Mouse (Mus musculus) layer of hippocampus, postnatal 25 days (tissue): ENCODE data around the gene Ctu2. TPM values are rescaled to one million over a fixed set of nuclear protein-coding genes. Genes with fewer than 3 reads are reported as not detected.
A peak's percentile ranks its signal among the peaks of the same experiment; 100 is the strongest.

Experiments
- DNase-seq, 2 experiments: peaks; one replicate each; pipeline ENCODE4 v3.0.0; 2022; ENCODE audit warnings: mixed read lengths in 2 of 2, low spot score in 1 of 2; ENCODE audit errors: extremely low spot score in 1 of 2
- total RNA-seq, 2 experiments: library from RNA; stranded (reverse); gene quantifications; 2 replicates each; pipeline ENCODE4 v1.2.3; 2021

The Ctu2 gene
- total RNA-seq, 2 experiments from 2014 or later: 22.1 to 22.2 TPM

DNA sequence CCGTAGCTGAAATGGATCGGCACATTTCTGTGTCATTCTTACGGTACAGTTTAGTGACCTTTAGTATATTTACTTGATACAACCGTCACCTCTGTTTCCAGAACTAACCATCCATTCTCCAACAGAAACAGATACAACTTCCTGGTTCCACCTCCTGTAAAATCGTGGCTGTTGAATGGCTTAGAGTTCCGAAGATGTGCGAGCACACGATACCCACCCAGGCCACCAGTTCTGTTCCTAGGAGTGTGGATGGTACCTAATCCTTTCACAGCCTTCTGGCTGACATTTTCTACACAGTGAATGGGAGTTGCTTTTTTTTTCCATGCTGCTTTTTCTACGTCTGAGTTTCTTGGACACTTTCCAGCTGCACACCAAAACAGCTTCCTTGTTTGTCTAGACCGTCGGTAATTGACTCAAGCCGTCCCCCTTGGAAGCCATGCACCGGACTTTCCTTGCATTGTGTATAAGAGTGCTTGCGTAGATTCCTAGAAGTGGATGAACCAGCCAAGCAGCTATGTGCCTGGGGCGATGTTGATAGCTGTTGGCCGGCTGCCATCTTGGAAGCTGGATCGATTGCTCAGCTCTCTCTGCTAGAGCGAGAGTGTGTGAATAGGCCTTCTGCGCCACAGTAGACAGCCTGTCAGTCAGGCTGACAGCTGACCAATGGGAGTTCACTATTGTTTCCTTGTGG, 31.7 kb upstream of the Ctu2 start:
- DNase-seq: peak; percentile 65 to 82

GRCm38 (mm10) chr8:122445203-122445602, 30.7 kb upstream of the Ctu2 start:
- DNase-seq: no peak

GRCm38 (mm10) chr8:122451161-122451703, 24.7 kb upstream of the Ctu2 start:
- no peak for DNase-seq

GRCm38 (mm10) chr8:122452154-122452553, 23.8 kb upstream of the Ctu2 start:
- no peak for DNase-seq

DNA sequence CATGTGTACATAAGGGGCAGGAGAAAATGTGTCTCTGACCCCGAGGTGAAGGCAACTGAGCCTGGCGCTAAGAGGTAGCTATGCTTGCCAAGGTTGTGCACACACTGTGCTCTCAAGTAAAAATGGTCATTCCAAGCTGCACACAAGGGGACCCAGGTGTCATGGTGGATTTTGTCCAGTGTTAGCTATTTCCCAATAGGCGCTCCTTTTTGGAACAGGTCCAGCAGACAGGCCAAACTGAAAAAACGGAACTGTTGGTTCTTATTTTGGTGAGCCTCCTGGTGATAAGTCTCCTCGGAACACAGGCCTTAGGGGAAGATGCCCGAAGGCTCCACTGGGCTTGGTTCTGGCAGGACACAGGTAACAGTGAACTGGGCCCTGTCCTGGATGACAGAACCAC, 21.5 kb upstream of the Ctu2 start:
- DNase-seq: no peak

GRCm38 (mm10) chr8:122457171-122457570, 18.8 kb upstream of the Ctu2 start:
- DNase-seq: no peak

- peak in 1 of 2 experiments; percentile 29 for DNase-seq
Measured at GRCm38 (mm10) chr8:122459218-122459900, 16.6 kb upstream of the Ctu2 start.

- no peak for DNase-seq
Measured at GRCm38 (mm10) chr8:122459990-122460389, 16.0 kb upstream of the Ctu2 start.

DNA sequence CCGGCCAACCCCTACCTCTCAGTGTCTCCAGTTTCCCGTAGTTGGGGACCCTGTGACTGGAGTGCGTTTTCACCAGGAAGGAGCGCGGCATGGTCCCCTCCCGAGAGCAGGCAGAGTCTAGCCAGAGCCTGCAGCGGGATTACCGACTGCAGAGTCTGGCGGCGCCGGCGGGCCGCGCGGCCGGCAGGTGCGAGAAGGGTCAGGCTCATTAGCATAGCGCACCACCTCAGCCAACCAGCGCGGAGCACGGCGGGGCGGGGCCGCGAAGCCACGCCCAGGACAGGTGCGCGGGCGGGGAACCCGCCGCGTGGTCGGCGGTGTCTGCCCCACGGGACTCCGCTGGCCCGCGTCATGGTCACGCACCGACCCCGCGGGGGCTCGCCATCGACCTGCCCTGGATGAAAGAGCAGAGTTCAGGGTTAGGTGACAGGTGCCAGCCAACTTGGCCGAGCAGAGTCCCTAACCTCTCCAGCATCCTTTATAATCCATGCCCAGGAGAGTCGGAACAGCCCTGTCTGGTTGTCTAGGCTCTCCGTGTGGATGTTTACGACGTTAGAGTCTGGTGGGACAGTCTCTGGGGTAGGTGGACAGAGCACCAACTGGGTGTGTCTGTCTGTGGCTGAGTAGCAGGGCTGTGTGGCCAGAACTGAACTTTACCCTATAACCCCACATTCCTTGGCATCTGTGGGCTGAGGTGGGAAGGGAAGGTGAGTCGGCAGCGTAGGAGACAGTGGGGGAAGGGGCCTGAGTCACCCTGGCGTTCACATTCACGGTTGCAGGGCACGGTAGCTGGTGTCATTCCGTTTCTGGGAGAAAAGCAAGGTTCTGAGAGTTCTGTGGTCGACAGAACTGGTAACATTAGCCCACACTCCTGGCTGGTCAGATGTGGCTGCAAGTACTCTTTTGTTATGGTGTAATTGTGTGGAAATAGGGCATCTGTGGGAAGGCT, 15.1 kb upstream of the Ctu2 start, which contains the start of gene Snai3:
TSS of gene Snai3 (minus strand) at position 210 of the 949 bp plus-strand sequence.
- no peak for DNase-seq

GRCm38 (mm10) chr8:122461473-122462148, 14.3 kb upstream of the Ctu2 start:
- DNase-seq: no peak

DNA sequence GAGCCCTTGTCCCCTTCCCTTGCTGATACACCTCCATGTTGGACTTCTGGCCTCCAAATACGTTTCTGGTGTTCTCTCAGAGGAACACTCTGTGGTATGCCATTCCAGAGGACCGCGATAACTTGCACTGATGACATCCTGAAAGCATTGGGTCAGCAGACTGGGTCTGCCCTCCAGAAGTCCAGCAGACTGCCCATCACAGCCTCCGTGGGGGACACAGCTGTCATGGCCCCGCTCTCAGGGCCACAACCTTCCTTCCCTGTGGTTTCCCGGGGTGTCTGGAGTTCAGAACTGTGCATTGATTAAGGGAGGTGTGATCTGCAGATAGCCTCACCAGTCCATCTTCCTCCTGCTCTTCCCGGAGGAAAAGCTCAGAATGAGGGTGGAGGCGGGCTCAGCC, 13.4 kb upstream of the Ctu2 start:
- DNase-seq: no peak

DNA sequence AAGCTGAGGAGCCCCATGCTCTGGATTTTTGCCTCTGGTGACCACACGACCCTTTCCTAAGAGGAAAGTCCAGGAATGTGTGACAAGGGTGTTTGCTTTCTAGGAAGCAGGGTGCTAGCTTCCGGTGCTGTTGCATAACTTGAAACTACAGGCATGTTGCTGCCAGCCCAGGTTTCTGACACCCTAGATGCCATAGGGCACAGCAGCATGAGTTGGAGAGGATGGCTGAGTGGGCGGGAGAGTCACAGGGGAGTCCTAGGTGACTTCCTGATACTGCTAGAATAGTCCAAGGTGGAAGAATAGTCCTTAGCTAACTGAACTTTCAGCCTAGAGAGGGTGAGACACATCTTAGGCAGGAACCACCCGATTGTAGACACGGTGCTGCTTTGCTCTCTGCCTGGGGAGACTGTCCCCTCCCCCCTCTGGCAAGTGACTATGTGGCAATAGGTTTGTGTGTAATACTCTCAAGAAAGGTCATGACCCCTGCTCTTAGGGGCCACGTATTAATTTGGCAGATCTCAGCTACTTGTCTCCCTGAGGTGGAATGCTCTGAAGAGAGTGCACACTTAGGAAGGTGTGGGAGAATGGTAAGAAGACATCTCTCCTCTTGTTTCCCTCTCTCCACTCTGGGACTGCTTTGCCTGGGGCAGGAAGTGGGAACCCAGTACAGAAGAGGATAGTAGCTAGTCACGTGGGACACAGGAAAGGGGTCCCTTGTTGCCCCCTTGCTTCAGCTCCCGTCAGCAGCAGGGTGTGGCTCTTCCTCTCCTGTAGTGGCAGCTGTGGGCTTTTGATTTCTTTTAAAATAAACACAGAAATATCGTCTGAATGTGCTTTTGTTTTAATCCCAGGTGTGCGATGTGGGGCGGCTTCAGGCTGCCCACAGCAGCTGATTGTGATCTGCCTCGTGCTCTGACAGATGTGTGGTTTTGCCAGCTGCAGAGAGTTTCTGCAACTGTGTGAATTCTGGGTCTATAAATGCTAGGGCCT, 12.0 kb upstream of the Ctu2 start:
- no peak for DNase-seq

GRCm38 (mm10) chr8:122464985-122465384, 11.0 kb upstream of the Ctu2 start:
- DNase-seq: no peak

DNA sequence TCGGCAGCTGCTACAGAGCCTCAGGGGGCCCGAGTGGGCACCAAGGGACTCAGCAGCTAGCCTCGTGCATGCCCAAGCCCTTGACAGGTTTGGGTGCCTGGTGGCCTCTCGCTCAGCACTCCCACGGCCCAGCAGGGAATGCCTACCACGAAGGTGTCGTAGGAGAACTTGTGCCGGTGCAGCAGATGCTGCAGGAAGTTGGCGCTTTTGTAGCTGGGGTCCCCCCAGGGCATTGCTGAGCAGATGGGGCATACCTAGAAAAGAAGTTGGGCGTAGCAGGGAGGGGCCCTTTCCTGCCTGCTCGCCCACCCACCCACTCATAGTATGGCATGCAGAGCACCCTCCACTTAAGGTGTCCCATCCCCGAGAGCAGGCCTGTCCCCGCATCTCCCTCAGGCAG, 8.1 kb upstream of the Ctu2 start:
- DNase-seq: no peak

- no peak for DNase-seq
Measured at GRCm38 (mm10) chr8:122469407-122469806, 6.5 kb upstream of the Ctu2 start.

GRCm38 (mm10) chr8:122469965-122470364, 6.0 kb upstream of the Ctu2 start:
- DNase-seq: no peak

- DNase-seq: no peak
Measured at GRCm38 (mm10) chr8:122470691-122471090, 5.3 kb upstream of the Ctu2 start.

DNA sequence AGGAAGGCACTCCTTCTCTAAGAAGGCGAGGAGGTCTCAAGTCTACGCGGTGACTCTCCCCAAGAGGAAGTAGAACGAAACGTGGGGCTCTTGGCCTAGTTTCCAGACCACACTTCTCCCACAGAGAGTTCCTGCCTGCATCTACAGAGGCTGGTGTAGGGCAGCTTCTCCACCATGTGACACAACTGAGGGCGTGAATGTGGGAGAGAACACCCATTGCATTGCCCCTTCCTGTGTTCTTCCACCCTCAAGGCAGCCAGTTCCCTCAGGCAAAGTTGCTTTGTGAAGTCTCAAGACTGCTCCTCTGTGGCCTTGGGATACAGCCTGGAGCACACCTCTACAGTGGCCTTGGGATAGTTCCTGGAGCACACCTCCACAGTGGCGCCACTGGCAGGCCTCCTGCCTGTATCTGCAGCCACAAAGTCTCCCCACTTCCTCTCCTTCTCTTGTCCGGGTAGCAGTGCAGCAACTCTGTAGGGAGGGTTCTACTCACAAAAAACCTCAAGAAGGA, 2.0 kb upstream of the Ctu2 start:
- DNase-seq: no peak
